Mouse (Mus musculus) kidney, adult 11 months (tissue): ENCODE data around the gene Gripap1.
"Not testable (repeated sequence)": the region's sequence is repeated elsewhere in the genome, so short reads cannot be mapped to it uniquely, and the experiment has no call there.

Source experiments
- DNase-seq: peaks from one replicate; pipeline ENCODE4 v3.0.0; 2022

Gene Gripap1

DNA sequence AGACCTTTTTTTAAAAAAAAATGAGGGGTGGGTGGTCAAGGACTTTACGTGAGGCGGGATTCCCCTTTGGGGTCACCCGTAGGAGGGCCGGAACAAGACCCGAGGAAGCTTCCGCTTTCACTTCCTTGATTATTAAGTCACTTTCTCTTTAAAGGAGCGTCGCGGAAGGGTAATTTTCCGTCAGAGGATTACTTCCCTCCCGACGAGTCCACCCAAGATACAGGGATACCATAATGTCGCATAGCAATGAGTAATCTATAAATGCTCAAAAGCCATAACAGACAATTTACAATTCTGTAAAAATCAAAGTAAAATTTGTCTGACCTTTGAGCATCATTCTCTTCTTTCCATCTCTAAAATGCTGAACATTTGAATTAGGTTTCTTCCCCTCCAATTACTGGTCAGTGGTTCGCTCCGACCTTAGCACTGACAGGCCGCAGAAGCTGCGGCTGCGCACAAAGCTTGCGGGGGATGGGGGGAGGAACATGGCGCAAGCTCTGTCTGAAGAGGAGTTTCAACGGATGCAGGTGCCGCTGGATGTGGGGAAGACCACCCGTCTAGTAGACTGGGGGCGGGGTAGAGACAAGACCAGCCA, at the start of gene Gripap1:
Gene Gripap1 (plus strand): TSS at position 224 of the 595 bp plus-strand sequence.
- peak; percentile 71 for DNase-seq

DNA sequence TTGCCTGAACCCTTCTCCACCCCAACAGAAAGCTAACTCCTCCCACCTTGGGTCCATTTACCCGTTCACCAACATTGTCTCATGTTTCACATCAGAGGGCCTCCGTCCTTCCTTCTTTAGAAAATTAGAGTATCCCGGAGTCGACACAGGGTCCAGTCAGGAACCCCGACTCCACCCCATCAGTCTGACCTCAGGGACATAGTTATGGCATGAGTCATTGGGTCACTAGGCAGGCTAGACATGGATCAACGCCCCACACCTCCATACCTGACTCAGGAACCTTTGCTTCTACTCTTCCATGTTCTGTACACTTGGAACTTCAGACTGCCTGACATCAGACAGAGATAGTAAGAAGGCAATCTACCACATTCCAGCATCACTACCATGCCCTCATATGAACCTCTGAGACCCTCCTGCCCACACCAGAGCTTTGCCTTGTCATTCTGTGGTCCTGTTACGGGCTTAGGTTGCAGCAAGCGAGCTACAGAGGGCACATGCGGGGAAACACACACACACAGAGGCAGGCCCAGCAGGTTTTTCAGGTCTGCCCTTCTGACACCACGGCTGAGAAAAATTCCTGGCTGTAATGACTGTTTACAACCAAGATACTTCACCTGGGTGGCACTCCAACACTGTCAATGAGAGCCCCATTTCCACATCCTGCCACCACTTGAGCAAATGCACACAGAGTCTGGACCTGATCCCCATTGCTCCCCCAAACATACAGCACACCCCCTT, 49.3 kb upstream of the Gripap1 start:
- peak; percentile 58 for DNase-seq

DNA sequence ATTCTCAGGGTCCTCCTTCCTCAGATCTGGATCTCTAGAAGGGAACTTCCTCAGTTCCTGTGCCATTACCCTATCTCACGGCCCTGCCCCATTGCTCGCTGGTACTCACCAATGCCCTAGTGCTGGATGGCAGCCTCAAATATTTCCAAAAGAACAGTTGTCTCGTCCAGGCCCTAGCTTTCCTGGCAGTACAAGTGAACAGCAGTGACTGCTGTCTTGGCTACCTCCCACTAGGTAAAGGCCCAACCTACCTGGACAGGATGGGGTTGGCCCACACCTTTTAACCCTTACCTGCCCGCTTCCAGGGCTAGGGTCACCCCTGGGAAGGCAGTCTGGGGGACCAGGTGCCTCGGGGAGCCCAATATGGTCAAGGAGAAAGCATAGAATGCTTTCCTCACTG, 48.5 kb upstream of the Gripap1 start:
- DNase-seq: no peak

DNA sequence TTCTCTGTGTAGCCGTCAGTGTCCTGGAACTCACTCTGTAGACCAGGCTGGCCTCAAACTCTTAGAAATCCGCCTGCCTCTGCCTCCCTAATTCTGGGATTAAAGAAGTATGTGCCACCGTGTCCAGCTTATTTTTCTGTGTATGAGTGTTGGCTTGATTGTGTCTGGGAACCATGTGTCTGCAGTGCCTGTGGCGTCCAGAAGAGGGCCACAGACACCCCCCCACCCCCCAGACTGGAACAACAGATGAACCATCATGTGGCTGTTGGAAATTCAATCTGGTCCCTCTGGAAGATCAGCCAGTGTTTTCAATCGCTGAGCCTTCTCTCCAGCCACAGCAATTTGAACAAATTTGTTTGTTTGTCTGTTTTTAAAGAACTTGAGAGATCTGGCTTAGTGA, 46.1 kb upstream of the Gripap1 start:
- no peak for DNase-seq

DNA sequence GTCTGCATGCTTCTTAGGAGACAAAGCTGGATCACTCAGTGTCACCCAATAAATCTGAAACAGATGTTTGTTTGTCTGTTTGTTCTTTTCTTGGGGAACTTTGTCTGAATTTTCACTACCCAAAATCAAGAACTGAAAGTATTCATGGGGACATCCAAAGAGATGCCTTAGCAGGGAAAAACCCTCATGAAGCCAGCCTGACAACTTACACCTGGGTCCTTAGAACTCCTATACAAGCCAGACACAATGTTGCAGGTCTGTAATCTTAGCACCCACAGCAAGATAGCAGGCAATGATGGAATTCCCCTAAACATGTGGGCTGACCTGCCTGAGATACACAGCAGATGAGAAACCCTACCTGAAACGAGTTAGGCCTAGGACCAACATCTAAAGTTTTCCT, 44.6 kb upstream of the Gripap1 start:
- DNase-seq: no peak

DNA sequence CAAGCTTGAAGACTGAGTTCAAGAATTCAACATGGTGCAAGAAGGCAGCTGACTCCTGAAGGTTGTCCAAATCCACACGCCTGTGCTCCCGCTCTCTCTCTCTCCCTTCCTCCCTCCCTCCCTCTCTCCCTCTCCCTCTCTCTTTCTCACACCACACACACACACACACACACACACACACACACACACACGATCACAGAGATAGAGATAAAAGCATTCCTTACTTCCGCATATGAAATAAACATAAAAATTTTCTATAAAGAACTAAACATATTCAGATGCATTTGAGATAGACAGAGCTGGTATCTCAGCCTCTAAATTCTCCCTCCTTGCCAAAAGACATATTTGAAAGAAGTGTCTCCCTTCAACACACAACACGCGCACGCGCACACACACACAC, 44.1 kb upstream of the Gripap1 start:
- no peak for DNase-seq

DNA sequence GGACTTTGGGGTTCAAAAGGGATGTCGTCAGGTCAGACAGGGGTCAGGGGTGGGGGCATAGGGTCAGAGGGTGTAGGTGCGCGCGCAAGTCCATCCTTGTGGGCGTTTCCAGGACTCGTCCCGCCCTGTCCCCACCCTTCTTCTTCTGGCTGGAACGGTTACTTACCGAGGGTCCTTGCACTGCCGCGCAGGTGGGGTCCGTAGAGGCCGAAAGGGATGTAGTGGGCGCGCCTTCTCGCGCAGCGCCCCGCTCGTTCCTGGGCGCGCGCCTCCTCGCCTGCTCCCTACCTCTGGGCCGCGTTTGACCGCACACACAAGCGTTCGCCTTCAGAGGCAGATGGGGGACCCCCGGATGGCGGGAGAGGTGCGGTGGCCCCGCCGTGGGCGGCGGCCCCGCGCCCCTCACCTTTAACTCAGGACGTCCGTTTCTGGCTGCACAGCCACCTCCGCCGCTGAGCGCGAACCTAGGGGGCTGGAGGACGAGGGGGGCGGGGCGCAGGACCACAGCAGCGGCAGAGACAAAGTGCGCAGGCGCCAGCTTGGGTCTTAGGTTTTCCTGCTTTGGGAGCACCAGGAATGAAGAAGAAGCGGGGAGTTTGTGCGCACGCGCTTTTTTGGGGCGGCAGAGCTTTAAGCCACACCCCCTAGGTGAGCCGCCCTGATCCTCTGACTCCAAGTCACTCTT, 39.0 kb upstream of the Gripap1 start, which contains the start of gene Ccdc120:
Gene Ccdc120 (minus strand): TSS at position 474 of the 685 bp plus-strand sequence.
- peak; percentile 75 for DNase-seq

DNA sequence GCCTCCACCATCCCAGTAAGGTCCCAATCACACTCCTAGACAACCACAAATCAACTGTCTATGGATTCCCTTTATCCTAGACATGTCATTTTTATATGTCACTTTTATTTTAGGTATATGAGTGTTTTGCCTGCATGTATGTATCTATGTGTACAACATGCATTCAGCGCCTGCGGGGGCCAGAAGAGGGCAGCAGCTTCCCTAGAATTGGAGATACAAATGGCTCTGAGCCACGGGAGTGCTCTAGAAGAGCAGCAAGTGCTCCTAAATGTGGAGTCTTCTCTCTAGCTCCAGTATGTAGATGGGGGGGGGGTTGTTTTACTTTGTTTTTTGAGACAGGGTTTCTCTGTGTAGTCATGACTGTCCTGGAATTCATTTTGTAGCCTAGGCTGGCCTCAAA, 35.9 kb upstream of the Gripap1 start:
- not testable (repeated sequence) for DNase-seq

DNA sequence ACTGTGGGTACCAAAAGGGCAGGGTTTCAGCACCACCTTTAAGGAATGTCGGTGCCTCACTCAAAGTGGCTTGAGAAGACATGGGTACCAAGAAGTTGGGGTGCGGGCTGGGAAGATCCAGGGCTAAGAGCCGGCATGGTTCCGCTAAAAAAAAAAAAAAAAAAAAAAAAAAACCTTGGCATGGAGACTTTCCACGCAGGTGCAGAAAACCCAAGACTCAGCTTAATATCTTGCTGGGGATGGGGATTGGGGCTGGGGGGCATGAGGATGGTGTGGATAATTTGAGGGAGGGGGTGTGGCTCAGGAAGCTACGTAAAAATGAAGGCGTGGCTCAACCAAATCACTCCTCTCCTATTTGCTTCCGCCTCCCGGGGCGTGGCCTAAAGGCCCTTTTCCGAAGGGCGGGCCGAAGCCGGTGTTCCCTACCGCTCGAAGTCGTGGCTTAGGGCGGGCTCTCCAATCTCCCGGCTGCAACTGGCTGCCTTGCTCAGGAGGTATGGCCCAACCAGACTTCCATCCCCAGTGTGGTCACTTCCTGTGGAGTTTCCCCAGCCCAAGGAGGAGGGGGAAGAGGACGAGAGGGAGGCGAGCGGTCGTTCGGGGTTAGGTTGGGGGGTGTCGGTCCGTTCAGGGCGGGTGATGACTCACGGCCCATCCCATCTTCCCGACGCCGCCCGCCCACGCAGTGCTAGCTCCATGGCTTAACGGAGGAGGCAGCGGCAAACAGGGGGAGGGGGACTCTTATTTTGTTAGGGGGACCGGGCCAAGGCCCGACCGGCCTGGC, 27.2 kb upstream of the Gripap1 start, which contains the start of gene Tfe3:
Gene Tfe3 (plus strand): TSS at position 424 of the 784 bp plus-strand sequence.
- DNase-seq: peak; percentile 97

DNA sequence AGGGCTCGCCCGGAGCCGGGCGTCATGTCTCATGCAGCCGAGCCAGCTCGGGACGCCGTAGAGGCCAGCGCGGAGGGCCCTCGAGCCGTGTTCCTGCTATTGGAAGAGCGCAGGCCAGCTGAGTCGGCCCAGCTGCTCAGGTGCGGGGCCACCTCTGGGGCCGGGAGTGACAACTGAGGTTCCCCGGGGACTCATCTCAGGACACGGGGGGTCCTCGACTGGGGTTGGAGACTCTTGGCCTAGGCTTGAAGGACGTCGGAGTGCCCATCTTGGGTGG, 26.7 kb upstream of the Gripap1 start:
- no peak for DNase-seq

DNA sequence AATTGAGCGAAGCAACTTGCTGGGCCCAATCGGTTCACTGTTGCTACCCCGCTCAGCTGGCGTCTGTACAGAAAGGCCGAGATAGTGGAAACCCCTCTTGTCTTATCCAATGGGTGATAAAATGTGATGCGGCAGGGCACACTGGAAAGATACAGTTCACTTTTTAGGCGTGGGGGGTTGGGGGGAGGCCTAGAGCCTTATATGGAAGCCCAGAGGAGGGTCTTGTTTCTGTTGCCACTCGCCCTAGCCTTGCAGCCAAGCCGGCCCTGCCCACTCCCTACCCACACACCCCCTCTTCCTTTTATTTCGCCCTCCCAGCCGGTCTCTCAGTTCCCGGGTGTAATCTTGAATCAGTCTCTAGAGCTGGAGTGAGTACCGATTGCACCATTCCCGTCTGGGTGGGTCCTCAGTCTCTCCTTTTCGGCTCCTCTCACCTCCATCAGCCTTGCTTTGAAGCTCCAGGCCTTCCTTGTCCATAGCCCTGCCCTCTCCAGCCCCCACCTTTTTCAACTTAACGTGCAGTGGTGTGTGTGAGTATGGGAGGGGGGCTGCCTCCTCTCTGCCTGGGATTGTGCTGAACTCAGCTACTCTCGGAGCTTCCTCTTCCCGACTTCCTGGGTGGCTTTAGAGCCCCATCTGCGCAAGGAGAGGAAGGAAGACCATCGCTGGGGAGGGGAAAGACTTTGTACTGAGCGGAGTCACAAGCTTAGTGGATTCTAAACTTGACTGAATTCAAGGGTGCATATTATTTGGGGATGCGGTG, 25.8 kb upstream of the Gripap1 start:
- peak; percentile 27 for DNase-seq

DNA sequence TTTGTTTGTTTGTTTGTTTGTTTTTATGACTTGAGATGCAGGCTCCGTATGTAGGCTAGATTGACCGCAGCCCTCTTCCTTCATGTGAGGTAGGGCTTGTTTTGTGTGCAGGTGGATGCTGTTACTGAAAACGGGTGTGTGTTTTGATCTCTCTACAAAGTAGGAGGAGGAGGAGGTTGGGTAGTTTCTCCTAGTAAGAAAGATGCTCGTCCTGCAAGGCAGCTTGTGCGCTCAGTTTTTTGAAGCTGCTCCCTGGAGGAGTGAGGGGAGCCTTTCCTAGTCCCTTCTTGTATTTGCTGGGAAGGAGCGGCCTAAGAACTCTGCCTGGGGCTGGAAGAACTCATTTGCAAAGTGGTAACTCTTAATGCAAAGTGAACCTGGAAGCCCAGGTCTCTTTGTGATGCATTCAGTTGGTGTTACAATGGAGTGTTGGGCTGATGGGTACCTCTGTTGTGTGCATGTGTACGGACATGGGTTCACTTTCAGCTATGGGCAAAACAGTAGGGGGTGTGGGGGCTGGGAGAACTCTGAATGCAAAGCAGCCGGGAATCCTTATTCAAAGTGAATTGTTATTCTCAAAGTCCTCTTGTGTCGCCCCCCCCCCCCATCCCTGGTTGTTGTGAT, 24.8 kb upstream of the Gripap1 start:
- DNase-seq: no peak

DNA sequence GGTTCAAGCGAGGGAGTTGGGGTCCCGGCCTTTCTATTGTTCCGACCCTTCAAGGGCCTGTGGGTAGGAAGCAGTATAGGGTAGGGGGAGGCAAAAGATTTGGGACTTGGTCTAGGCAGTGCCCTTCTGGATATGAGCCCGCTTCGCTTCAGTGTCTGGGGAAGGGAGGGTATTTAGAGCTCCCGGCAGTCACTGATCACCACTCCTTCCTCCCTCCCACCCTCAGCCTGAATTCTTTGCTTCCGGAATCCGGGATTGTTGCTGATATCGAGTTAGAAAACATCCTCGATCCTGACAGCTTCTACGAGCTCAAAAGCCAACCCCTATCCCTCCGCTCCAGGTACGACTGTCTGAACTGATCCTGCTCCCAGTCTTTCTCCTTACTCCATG, 24.3 kb upstream of the Gripap1 start:
- no peak for DNase-seq

DNA sequence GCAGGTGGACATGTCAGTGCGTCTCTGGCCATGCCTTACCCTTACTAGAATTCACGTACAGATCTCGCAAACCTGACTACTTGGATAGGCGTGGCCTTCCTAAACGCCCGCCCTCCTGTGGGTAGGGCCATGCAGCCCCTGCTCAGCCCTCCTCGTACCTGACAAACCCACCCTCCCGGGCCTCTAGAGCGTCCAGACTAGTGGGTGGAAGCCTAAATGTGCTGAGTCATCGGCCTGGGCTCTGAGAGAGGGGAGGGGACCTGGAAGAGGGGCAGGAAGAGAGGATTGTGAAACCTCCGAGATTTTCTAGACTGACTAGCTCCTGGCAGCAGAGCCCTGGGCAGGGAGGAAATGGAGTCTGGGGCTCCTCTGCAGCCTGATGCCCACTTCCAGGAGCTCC, 23.8 kb upstream of the Gripap1 start:
- peak; percentile 45 for DNase-seq

DNA sequence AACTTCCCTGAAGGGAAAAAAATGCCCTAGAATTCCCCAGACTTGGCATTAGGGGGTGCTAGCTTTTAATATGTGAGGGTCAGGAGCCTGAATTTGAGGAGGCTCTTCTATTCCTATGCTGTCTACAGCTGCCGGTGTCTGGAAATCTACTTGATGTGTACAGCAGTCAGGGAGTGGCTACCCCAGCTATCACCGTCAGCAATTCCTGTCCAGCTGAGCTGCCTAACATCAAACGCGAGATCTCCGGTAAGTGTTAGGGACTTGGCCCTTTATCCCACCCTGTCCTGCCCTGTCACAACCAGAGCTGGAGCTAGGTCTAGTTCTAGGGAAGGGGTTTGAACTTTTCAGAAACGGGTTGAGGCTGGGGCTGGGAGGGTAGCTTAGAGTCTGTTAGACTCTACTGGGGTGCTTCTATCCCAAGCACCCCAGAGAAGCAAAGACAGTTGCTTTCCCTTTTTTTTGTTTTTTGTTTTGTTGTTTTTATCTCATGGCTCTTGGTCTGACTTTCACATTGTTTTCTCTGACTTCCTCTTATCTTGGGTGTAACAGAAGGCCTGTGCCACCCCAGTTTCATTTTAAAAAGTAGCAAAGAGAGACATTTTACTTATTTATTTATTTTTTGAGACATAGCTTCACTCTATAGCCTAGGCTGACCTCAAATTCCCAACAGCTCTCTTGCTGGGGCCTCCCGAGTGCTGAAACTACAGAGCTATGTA, 20.1 kb upstream of the Gripap1 start:
- no peak for DNase-seq

DNA sequence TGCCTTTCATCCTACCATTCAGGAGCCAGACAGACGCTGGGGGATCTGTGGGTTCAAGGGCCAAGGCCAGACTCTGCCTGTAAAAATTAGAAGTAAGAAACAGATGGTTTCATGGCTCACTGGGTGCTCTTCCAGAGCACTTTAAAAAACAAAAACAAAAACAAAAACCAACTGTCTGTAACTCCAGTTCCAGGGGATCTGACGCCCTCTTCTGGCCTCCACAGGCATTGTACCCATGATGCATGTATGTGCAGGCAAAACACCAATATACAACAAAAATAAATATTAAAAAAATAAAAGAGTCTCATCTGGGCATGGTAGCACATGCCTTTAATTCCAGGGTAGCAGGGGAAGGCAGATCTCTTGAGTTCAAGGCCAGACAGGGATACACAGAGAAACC, 16.8 kb upstream of the Gripap1 start:
- DNase-seq: no peak

DNA sequence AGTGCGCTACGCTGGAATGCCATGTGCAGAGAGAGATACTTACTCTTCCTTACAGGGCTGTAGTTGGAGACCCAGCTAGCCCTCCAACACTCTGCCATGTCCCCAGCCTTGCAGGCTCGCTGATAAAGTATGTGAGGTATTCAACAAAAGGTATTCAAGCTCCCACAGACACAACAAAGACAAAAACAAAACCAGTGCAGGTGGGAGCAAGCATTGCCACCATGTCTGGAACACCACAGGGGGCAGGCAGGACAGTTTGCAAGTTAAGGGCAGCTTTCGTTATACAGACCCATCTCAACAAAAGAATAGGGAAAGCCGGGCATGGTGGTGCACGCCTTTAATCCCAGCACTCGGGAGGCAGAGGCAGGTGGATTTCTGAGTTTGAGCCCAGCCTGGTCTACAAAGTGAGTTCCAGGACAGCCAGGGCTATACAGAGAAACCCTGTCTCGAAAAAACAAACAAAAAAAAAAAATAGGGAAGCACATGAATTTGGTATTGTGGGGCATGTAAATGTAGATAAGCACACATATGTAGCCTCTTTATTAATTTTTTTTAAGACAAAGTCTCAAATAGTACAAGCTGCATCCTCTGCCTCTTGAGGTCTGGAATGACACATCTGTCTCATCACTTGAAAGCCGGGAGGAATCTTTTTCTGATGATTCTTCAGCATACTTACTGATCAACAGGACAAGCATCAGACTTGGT, 13.9 kb upstream of the Gripap1 start:
- DNase-seq: no peak

DNA sequence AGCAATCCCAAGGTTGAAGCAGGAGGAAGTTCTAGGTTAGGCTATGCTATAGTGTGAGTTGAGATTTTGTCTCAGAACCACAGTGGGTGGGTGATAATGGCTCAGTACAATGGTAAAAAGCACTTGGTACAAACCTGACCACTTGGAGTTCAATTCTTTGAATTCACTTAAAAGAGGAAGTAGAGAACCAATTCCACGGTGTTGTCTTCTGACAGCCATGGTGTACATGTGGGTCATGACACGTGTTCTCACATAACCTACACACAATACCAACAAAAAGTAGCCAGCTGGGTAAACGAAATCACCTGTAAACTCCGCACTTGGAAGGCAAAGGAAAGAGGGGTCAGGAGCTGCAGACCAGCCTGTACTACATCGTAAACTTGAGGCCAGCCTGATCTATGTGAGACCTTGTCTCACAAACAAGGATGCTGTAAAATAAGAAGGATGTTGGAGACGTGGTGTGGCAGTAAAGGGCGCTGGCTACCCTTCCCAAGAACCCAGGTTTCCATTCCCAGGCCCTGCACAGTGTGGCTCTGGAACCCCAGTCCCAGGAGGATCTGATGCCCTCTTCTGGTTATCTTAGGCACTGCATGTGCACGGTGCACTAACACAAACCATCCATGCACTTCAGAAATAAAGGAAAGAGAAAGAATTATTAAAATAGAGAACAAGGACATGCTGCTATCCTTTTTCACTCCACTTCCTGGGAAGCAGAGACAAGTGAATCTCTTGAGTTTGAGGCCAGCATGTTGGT, 13.1 kb upstream of the Gripap1 start:
- peak; percentile 24 for DNase-seq

DNA sequence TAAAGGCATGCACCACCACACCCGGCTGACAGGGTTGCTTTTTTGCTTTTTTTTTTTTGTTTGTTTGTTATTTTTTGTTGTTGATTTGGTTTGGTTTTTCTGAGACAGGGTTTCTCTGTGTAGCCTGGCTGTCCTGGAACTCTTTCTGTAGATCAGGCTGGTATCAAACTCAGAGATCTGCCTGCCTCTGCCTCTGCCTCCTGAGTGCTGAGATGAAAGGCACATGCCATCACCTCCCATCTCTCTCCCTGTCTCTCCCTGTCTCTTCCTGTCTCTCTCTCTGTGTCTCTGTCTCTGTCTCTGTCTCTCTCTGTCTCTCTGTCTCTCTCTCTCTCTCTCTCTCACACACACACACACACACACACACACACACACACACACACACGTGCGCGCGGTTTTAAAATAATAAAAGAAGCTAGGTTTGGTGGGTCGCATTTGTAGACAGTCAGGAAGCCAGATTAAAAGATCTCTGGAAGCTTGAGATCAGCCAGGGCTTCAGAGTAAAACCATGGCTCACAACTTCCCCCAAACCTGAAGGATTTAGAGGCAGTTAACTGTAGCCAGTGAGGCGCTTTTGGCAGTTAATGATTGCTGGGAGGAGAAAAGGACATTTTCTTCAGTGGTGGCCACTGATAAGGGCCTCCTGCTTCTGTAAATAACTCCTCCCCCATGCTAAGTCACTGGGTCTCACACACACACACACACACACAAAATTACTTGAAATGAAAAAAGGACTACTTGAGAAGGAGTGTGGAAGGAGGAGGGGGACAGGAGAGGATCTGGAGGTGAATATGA, 10.9 kb upstream of the Gripap1 start:
- no peak for DNase-seq
